Mouse (Mus musculus): ENCODE results near the gene Ccdc155.
A peak's percentile ranks its signal among the peaks of the same experiment; 100 is the strongest.

DNA sequence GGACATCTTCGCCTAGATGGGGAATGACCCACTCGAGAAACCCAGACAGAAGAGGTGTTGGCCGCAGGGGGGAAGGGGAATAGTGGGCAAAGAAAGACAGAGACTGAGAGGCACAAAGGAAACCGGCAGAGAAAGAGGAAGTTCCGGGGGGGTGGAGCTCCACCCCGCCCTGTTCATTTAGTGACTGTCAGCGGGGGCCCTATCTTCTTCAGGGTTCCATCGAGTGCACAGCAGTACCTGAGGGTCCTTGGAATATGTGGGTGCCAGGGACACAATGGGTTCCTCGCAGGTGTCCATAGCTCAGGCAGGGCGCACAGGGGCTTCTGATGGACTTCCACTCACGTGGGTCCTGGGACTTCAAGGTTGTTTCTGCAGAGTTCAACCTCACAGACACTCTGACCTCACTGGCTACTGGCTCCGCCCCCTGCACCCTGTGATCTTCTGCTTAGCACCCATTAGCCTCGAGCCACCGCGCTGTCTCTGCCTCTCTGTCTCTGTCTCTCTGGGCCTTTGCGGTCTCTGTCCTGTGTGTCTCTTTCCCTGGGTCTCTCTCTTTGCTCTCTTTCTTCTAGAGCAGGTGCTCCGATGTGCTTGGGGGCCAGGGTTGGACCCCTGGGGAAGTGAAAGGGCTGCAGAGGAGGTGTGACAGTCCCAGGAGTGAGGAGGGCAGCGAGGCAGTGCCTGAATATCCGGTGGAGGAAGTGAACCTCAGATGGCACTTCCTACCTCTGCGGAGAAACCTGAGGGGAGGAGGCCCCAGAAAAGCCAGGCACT lies 34.2 kb upstream of the Ccdc155 start, which contains the start of gene Cd37:
- TF ChIP-seq CTCF (IDR thresholded peaks at IDR 0.05; ENCODE audit: extremely low read depth, insufficient read depth, insufficient read length, insufficient replicate concordance) (no peak), POLR2A (IDR thresholded peaks at IDR 0.05; ENCODE audit: low read depth, low read length) (peak; percentile 66)

Measured in spleen, adult 2 months (tissue).